Mouse (Mus musculus) lung, adult 2 months (tissue): Measurements from ENCODE around the gene Wnt6.

Experiments
- CTCF ChIP-seq: fragments of 200-500 bp; IDR thresholded peaks from 2 replicates; pipeline ENCODE4 v1.5.1; 2011; ENCODE audit warnings: mild to moderate bottlenecking, low read length, control low read depth; ENCODE audit not compliant: insufficient read depth
- POLR2A ChIP-seq: fragments of 200-500 bp; IDR thresholded peaks from 2 replicates; pipeline ENCODE4 v1.6.1; 2011; ENCODE audit warnings: low read depth, mild to moderate bottlenecking, control low read depth, low read length, borderline replicate concordance; ENCODE audit errors: extremely low read depth

- TF ChIP-seq CTCF = no peak
- no peak for TF ChIP-seq POLR2A
Measured at GRCm38 (mm10) chr1:74805340-74805835, 33.7 kb downstream of the Wnt6 start.
